ENCODE assay signal across 18 mouse cellular contexts in genomic region chr8:105418992-105419391, GRCm38 (mm10). TPM values are rescaled to one million over a fixed set of nuclear protein-coding genes. Genes with fewer than 3 reads are reported as not detected.
DNase-seq lines count a peak whose midpoint lies in the region; ATAC-seq and TF ChIP-seq lines count a peak whose summit lies in the region.
"Had no signal": no experiment of that assay in that cellular context is flagged by ENCODE, and none has a peak within 500 bp of the region (broad histone marks: within the 10 kb centered on the region; RNA-seq: fewer than 3 reads in every experiment).

No protein-coding gene starts in this region.

- TF ChIP-seq CTCF in hindbrain, postnatal 0 days (IDR thresholded peaks at IDR 0.05; ENCODE audit: low read depth) = 0 out of 2 replicates have a peak, but pooled peaks have one; percentile 10
- TF ChIP-seq CTCF in Patski (IDR thresholded peaks at IDR 0.05) = peak; percentile 63

- no peaks in the 10 kb centered on the region for H3K9me3 ChIP-seq in hindbrain, postnatal 0 days (ENCODE audit: low read length)
- no peaks in the 10 kb centered on the region for H3K9me3 ChIP-seq in hindbrain, embryonic 13.5 days
- H3K9me3 ChIP-seq in lung, embryonic 16.5 days (ENCODE audit: control insufficient read depth, low read length) = no peaks in the 10 kb centered on the region
- H3K9me3 ChIP-seq: embryonic facial prominence, embryonic 10.5 days; forebrain, embryonic 15.5 days; limb, embryonic 13.5 days had no signal

- no peak overlapping the region for H3K9ac ChIP-seq in hindbrain, postnatal 0 days (replicated peaks; ENCODE audit: low read length)
- H3K9ac ChIP-seq in hindbrain, embryonic 13.5 days = no peak overlapping the region
- no peak overlapping the region for H3K9ac ChIP-seq in lung, embryonic 16.5 days (ENCODE audit: low read length)
- H3K9ac ChIP-seq: forebrain, embryonic 15.5 days; limb, embryonic 13.5 days; neural tube, embryonic 12.5 days had no signal

- no peaks in the 10 kb centered on the region for H3K36me3 ChIP-seq in hindbrain, postnatal 0 days (ENCODE audit: insufficient read depth, low read length)
- no peaks in the 10 kb centered on the region for H3K36me3 ChIP-seq in hindbrain, embryonic 13.5 days
- H3K36me3 ChIP-seq in lung, embryonic 16.5 days (ENCODE audit: control insufficient read depth, insufficient read depth, low read length) = no peaks in the 10 kb centered on the region
- H3K36me3 ChIP-seq: embryonic facial prominence, embryonic 10.5 days; forebrain, embryonic 15.5 days; limb, embryonic 13.5 days; neural tube, embryonic 12.5 days had no signal

- in situ Hi-C loops in Patski (cut with MboI; ENCODE audit: low pct_unique_long_range_greater_than_20kb) = no loop called here

- no peak overlapping the region for H3K4me3 ChIP-seq in hindbrain, postnatal 0 days (ENCODE audit: low read length)
- H3K4me3 ChIP-seq in hindbrain, embryonic 13.5 days = no peak overlapping the region
- H3K4me3 ChIP-seq in lung, embryonic 16.5 days (ENCODE audit: low read length) = no peak overlapping the region
- H3K4me3 ChIP-seq: embryonic facial prominence, embryonic 10.5 days; erythroblast, embryonic 14.5 days; forebrain, embryonic 15.5 days; limb, embryonic 13.5 days; neural tube, embryonic 12.5 days had no signal

- H3K4me1 ChIP-seq in hindbrain, postnatal 0 days (ENCODE audit: insufficient read depth, low read length) = no peaks in the 10 kb centered on the region
- no peaks in the 10 kb centered on the region; the same call in 1 of the 2 replicates for H3K4me1 ChIP-seq in hindbrain, embryonic 13.5 days (replicated peaks)
- H3K4me1 ChIP-seq in lung, embryonic 16.5 days (replicated peaks; ENCODE audit: control insufficient read depth, insufficient read depth, low read length) = peaks cover under 1% of the 10 kb centered on the region; the same call in 1 of the 2 replicates
- H3K4me1 ChIP-seq: neural tube, embryonic 12.5 days had no signal

- H3K27me3 ChIP-seq in hindbrain, postnatal 0 days (ENCODE audit: insufficient read depth, low read length) = peaks cover 3% of the 10 kb centered on the region; the same call in 1 of the 2 replicates
- H3K27me3 ChIP-seq in hindbrain, embryonic 13.5 days = peaks cover 4% of the 10 kb centered on the region
- H3K27me3 ChIP-seq in lung, embryonic 16.5 days (ENCODE audit: control insufficient read depth, insufficient read depth, low read depth, low read length) = no peaks in the 10 kb centered on the region; the same call in 1 of the 2 replicates
- peaks cover 63% of the 10 kb centered on the region for H3K27me3 ChIP-seq in Patski

- ATAC-seq in hindbrain, postnatal 0 days = no peak
- ATAC-seq in hindbrain, embryonic 13.5 days (ENCODE audit: low FRiP score) = no peak
- ATAC-seq in lung, embryonic 16.5 days (ENCODE audit: low read depth) = no peak
- ATAC-seq in Patski = no peak
- ATAC-seq: forebrain, embryonic 15.5 days had no signal

- no peak overlapping the region for H3K4me2 ChIP-seq in hindbrain, postnatal 0 days (ENCODE audit: low read depth, low read length)
- H3K4me2 ChIP-seq in hindbrain, embryonic 13.5 days = no peak overlapping the region
- no peak overlapping the region for H3K4me2 ChIP-seq in lung, embryonic 16.5 days (ENCODE audit: low read depth, low read length)
- H3K4me2 ChIP-seq: forebrain, embryonic 15.5 days; heart, embryonic 11.5 days; limb, embryonic 13.5 days; neural tube, embryonic 12.5 days had no signal

- 78% methylated on average over 2 of the region's 2 CpGs for WGBS in hindbrain, postnatal 0 days
- 80% methylated on average over 2 of the region's 2 CpGs for WGBS in hindbrain, embryonic 13.5 days
- WGBS in lung, embryonic 16.5 days = 70% methylated on average over 2 of the region's 2 CpGs

- CTCF ChIA-PET in Patski (lab: Charles Lee) = interaction anchor here (0.9 to 1.0 kb wide), 2 partner anchors 21 to 47 kb away, joined by 3 to 4 read pairs; no protein-coding TSS in a partner anchor

- POLR2A ChIA-PET in Patski (lab: Charles Lee) = interaction anchor here (0.6 kb wide), 1 partner anchor 795 kb away, joined by 3 read pairs; no protein-coding TSS in a partner anchor

- no peak overlapping the region for H3K27ac ChIP-seq in hindbrain, postnatal 0 days
- H3K27ac ChIP-seq in hindbrain, embryonic 13.5 days = no peak overlapping the region
- H3K27ac ChIP-seq in lung, embryonic 16.5 days (ENCODE audit: low read length) = peak overlapping the region; percentile 84
- H3K27ac ChIP-seq: embryonic facial prominence, embryonic 10.5 days; forebrain, embryonic 15.5 days; limb, embryonic 13.5 days; neural tube, embryonic 12.5 days had no signal

- no peak for DNase-seq in hindbrain, postnatal 0 days (ENCODE audit: low spot score)
- no peak for DNase-seq in lung, postnatal 25 days (ENCODE audit: low spot score)
- DNase-seq in 416B (ENCODE audit: low read depth) (peak; percentile 18), Patski (ENCODE audit: low read depth, low spot score) (no peak)
- no peak for DNase-seq in ovary, postnatal 14 days (ENCODE audit: low spot score)
- DNase-seq in right cerebral cortex, postnatal 4 days = no peak
- DNase-seq: heart, postnatal 36 days had no signal

RNA-seq across cellular contexts. Expression of gene Lrrc36, which starts 5.6 kb away (rescaled TPM):
- total RNA-seq in hindbrain, postnatal 0 days (2014; rRNA removed) = 0.68 and 1.7 TPM in 2 replicates
- polyA plus RNA-seq in hindbrain, postnatal 0 days (2015; fragmentation: Nextera tagmentation; extraction: Ambion mirVana) = 0.50 and 0.66 TPM in 2 replicates
- polyA plus RNA-seq in hindbrain, embryonic 13.5 days (2015; fragmentation: Nextera tagmentation; extraction: Ambion mirVana) = 1.1 and 1.7 TPM in 2 replicates
- polyA plus RNA-seq in lung, embryonic 16.5 days (2015; fragmentation: Nextera tagmentation; extraction: Ambion mirVana) = 1.5 and 1.6 TPM in 2 replicates
- not detected for polyA plus RNA-seq in Patski (2021)
- polyA plus RNA-seq: heart, embryonic 11.5 days; kidney, embryonic 14.5 days had no signal

RNA-seq across cellular contexts. Expression of gene Kctd19, which starts 5.7 kb away (rescaled TPM):
- total RNA-seq in hindbrain, postnatal 0 days (2014; rRNA removed) = 0.11 and 0.16 TPM in 2 replicates
- 0.09 and 0.15 TPM in 2 replicates for polyA plus RNA-seq in hindbrain, postnatal 0 days (2015; fragmentation: Nextera tagmentation; extraction: Ambion mirVana)
- not detected in 2 replicates for polyA plus RNA-seq in hindbrain, embryonic 13.5 days (2015; fragmentation: Nextera tagmentation; extraction: Ambion mirVana)
- polyA plus RNA-seq in lung, embryonic 16.5 days (2015; fragmentation: Nextera tagmentation; extraction: Ambion mirVana) = 0.13 and 0.36 TPM in 2 replicates
- not detected for polyA plus RNA-seq in Patski (2021)
- total RNA-seq: left cerebral cortex, adult 8-10 months had no signal
- polyA plus RNA-seq: erythroblast, embryonic 14.5 days; heart, embryonic 11.5 days; kidney, embryonic 14.5 days; limb, embryonic 13.5 days; neural tube, embryonic 12.5 days had no signal

RNA-seq across cellular contexts. Expression of gene Plekhg4, which starts 45.9 kb away (rescaled TPM):
- 6.3 and 7.3 TPM in 2 replicates for total RNA-seq in hindbrain, postnatal 0 days (2014; rRNA removed)
- 1.3 and 1.6 TPM in 2 replicates for polyA plus RNA-seq in hindbrain, postnatal 0 days (2015; fragmentation: Nextera tagmentation; extraction: Ambion mirVana)
- 1.6 and 1.9 TPM in 2 replicates for polyA plus RNA-seq in hindbrain, embryonic 13.5 days (2015; fragmentation: Nextera tagmentation; extraction: Ambion mirVana)
- polyA plus RNA-seq in lung, embryonic 16.5 days (2015; fragmentation: Nextera tagmentation; extraction: Ambion mirVana) = 1.1 and 1.5 TPM in 2 replicates
- polyA plus RNA-seq in Patski (2021) = 0.77 TPM
- total RNA-seq: heart, postnatal 36 days; megakaryocyte progenitor cell, adult 5-6 weeks had no signal
- polyA plus RNA-seq: erythroblast, embryonic 14.5 days had no signal

RNA-seq across cellular contexts. Expression of gene Tppp3, which starts 52.3 kb away (rescaled TPM):
- total RNA-seq in hindbrain, postnatal 0 days (2014; rRNA removed) = 106 and 108 TPM in 2 replicates
- polyA plus RNA-seq in hindbrain, postnatal 0 days (2015; fragmentation: Nextera tagmentation; extraction: Ambion mirVana) = 197 and 201 TPM in 2 replicates
- 170 and 181 TPM in 2 replicates for polyA plus RNA-seq in hindbrain, embryonic 13.5 days (2015; fragmentation: Nextera tagmentation; extraction: Ambion mirVana)
- polyA plus RNA-seq in lung, embryonic 16.5 days (2015; fragmentation: Nextera tagmentation; extraction: Ambion mirVana) = 83.3 and 110 TPM in 2 replicates
- 2.7 TPM for polyA plus RNA-seq in Patski (2021)
